Mouse (Mus musculus) kidney, adult 11 months (tissue): ENCODE results near the gene Npr3.
"Not testable (repeated sequence)": the region's sequence is repeated elsewhere in the genome, so short reads cannot be mapped to it uniquely, and the experiment has no call there.

Source experiments
- DNase-seq: peaks from one replicate; pipeline ENCODE4 v3.0.0; 2022

Npr3 gene

GRCm38 (mm10) chr15:11881822-11882221, 25.3 kb downstream of the Npr3 start:
- no peak for DNase-seq

- DNase-seq: no peak
Observed at GRCm38 (mm10) chr15:11878334-11878733, 28.8 kb downstream of the Npr3 start.

GRCm38 (mm10) chr15:11877273-11877672, 29.8 kb downstream of the Npr3 start:
- no peak for DNase-seq

GRCm38 (mm10) chr15:11866918-11867317, 40.2 kb downstream of the Npr3 start:
- no peak for DNase-seq

- DNase-seq: no peak
Observed at GRCm38 (mm10) chr15:11863540-11863818, 43.6 kb downstream of the Npr3 start.

GRCm38 (mm10) chr15:11862785-11863539, 44.1 kb downstream of the Npr3 start:
- DNase-seq: peak; percentile 12

GRCm38 (mm10) chr15:11862253-11862652, 44.8 kb downstream of the Npr3 start:
- no peak for DNase-seq

GRCm38 (mm10) chr15:11860259-11860658, 46.8 kb downstream of the Npr3 start:
- no peak for DNase-seq

- DNase-seq: no peak
Observed at GRCm38 (mm10) chr15:11859829-11860228, 47.3 kb downstream of the Npr3 start.

GRCm38 (mm10) chr15:11858411-11858810, 48.7 kb downstream of the Npr3 start:
- DNase-seq: no peak

- DNase-seq: no peak
Observed at GRCm38 (mm10) chr15:11845204-11846062, 61.7 kb downstream of the Npr3 start.

GRCm38 (mm10) chr15:11844115-11844514, 63.0 kb downstream of the Npr3 start:
- DNase-seq: no peak

- DNase-seq: no peak
Observed at GRCm38 (mm10) chr15:11841828-11842227, 65.3 kb downstream of the Npr3 start.

GRCm38 (mm10) chr15:11835913-11836312, 71.2 kb downstream of the Npr3 start:
- no peak for DNase-seq

- DNase-seq: not testable (repeated sequence)
Observed at GRCm38 (mm10) chr15:11822347-11822746, 84.7 kb downstream of the Npr3 start.

- no peak for DNase-seq
Observed at GRCm38 (mm10) chr15:11815551-11815950, 91.5 kb downstream of the Npr3 start.

GRCm38 (mm10) chr15:11803576-11803975, 103.5 kb downstream of the Npr3 start:
- DNase-seq: no peak

GRCm38 (mm10) chr15:11801863-11802722, 105.0 kb downstream of the Npr3 start:
- DNase-seq: no peak

GRCm38 (mm10) chr15:11794632-11795031, 112.5 kb downstream of the Npr3 start:
- peak; percentile 39 for DNase-seq
